Mouse (Mus musculus): ENCODE data around the gene Ift27. TPM values are rescaled to one million over a fixed set of nuclear protein-coding genes. Genes with fewer than 3 reads are reported as not detected.

Gene Ift27
- polyA plus RNA-seq, 1 experiment from 2014 or later: 111 TPM

- 82% methylated on average over 11 of the region's 11 CpGs for WGBS
- H3K27ac ChIP-seq (replicated peaks; ENCODE audit: low read depth, low read length): no peak overlapping the region
- H3K27me3 ChIP-seq (ENCODE audit: control insufficient read depth, insufficient read depth, low read length): no peaks in the 10 kb centered on the region
- DNase-seq (ENCODE audit: low spot score) (no peak), ATAC-seq (replicated peaks; ENCODE audit: insufficient number of reproducible peaks, low FRiP score, low TSS enrichment, low read depth) (no peak)
- no peak overlapping the region for H3K4me3 ChIP-seq (ENCODE audit: low read depth, low read length)
- no peak overlapping the region for H3K9ac ChIP-seq (replicated peaks; ENCODE audit: low read length)
- no peaks in the 10 kb centered on the region for H3K4me1 ChIP-seq (ENCODE audit: control insufficient read depth, insufficient read depth, low read length)
- no peak overlapping the region for H3K4me2 ChIP-seq (ENCODE audit: low read depth, low read length)
- no peaks in the 10 kb centered on the region for H3K9me3 ChIP-seq (replicated peaks; ENCODE audit: control insufficient read depth, low read length)
- no peaks in the 10 kb centered on the region for H3K36me3 ChIP-seq (replicated peaks; ENCODE audit: control insufficient read depth, insufficient read depth, low read depth, low read length)
Observed at GRCm38 (mm10) chr15:78169566-78169965, 4.3 kb downstream of the Ift27 start.

GRCm38 (mm10) chr15:78165292-78165691, 8.6 kb downstream of the Ift27 start:
- H3K36me3 ChIP-seq (replicated peaks; ENCODE audit: control insufficient read depth, insufficient read depth, low read depth, low read length): no peaks in the 10 kb centered on the region
- no peak overlapping the region for H3K27ac ChIP-seq (replicated peaks; ENCODE audit: low read depth, low read length)
- H3K4me3 ChIP-seq (ENCODE audit: low read depth, low read length): no peak overlapping the region
- no peak overlapping the region for H3K9ac ChIP-seq (replicated peaks; ENCODE audit: low read length)
- no peaks in the 10 kb centered on the region for H3K9me3 ChIP-seq (replicated peaks; ENCODE audit: control insufficient read depth, low read length)
- H3K27me3 ChIP-seq (ENCODE audit: control insufficient read depth, insufficient read depth, low read length): no peaks in the 10 kb centered on the region
- WGBS: 75% methylated on average over 4 of the region's 4 CpGs
- no peaks in the 10 kb centered on the region for H3K4me1 ChIP-seq (ENCODE audit: control insufficient read depth, insufficient read depth, low read length)
- H3K4me2 ChIP-seq (ENCODE audit: low read depth, low read length): no peak overlapping the region; the same call in 1 of the 2 replicates
- DNase-seq (ENCODE audit: low spot score): no peak
- no peak for ATAC-seq (replicated peaks; ENCODE audit: insufficient number of reproducible peaks, low FRiP score, low TSS enrichment, low read depth)

DNA sequence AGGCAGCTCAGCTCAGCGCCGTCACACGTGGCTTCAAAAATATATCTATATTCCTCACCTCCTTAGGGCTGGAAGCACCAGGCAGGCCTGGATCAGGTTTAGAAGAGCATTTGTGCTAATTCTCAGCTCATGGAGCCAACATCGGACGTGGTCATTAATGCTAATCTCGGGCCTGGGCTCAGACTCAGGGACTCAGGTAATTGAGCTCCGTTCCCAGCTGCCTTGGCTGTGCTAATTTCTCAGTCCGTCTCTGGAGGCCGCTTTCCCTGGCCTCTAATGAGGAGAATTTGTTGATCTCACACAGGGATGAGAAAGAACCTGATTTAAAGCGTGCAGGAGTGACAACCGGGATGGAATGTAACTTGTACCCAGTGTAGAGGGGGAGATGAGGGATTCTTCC, 9.4 kb downstream of the Ift27 start:
- H3K27me3 ChIP-seq (ENCODE audit: control insufficient read depth, insufficient read depth, low read length): no peaks in the 10 kb centered on the region
- no peak for ATAC-seq (replicated peaks; ENCODE audit: insufficient number of reproducible peaks, low FRiP score, low TSS enrichment, low read depth)
- H3K9me3 ChIP-seq (replicated peaks; ENCODE audit: control insufficient read depth, low read length): no peaks in the 10 kb centered on the region
- no peak overlapping the region for H3K9ac ChIP-seq (replicated peaks; ENCODE audit: low read length)
- WGBS: 87% methylated on average over 11 of the region's 11 CpGs
- no peaks in the 10 kb centered on the region for H3K36me3 ChIP-seq (replicated peaks; ENCODE audit: control insufficient read depth, insufficient read depth, low read depth, low read length)
- H3K4me2 ChIP-seq (ENCODE audit: low read depth, low read length): no peak overlapping the region
- no peak overlapping the region for H3K4me3 ChIP-seq (ENCODE audit: low read depth, low read length)
- H3K4me1 ChIP-seq (ENCODE audit: control insufficient read depth, insufficient read depth, low read length): no peaks in the 10 kb centered on the region
- H3K27ac ChIP-seq (replicated peaks; ENCODE audit: low read depth, low read length): no peak overlapping the region
- DNase-seq (ENCODE audit: low spot score): no peak

GRCm38 (mm10) chr15:78161946-78162345, 12.0 kb downstream of the Ift27 start:
- Histone ChIP-seq H3K27ac (replicated peaks; ENCODE audit: low read depth, low read length) (no peak overlapping the region), H3K9me3 (replicated peaks; ENCODE audit: control insufficient read depth, low read length) (no peaks in the 10 kb centered on the region), H3K9ac (replicated peaks; ENCODE audit: low read length) (no peak overlapping the region), H3K36me3 (replicated peaks; ENCODE audit: control insufficient read depth, insufficient read depth, low read depth, low read length) (no peaks in the 10 kb centered on the region), H3K4me2 (ENCODE audit: low read depth, low read length) (no peak overlapping the region), H3K4me1 (ENCODE audit: control insufficient read depth, insufficient read depth, low read length) (no peaks in the 10 kb centered on the region), H3K4me3 (ENCODE audit: low read depth, low read length) (no peak overlapping the region), H3K27me3 (ENCODE audit: control insufficient read depth, insufficient read depth, low read length) (no peaks in the 10 kb centered on the region)
- DNase-seq (ENCODE audit: low spot score): no peak
- no peak for ATAC-seq (replicated peaks; ENCODE audit: insufficient number of reproducible peaks, low FRiP score, low TSS enrichment, low read depth)
- 84% methylated on average over 9 of the region's 9 CpGs for WGBS

- H3K4me2 ChIP-seq (ENCODE audit: low read depth, low read length): no peak overlapping the region
- no peaks in the 10 kb centered on the region for H3K36me3 ChIP-seq (replicated peaks; ENCODE audit: control insufficient read depth, insufficient read depth, low read depth, low read length)
- no peak for DNase-seq (ENCODE audit: low spot score)
- 87% methylated on average over 5 of the region's 5 CpGs for WGBS
- no peaks in the 10 kb centered on the region for H3K27me3 ChIP-seq (ENCODE audit: control insufficient read depth, insufficient read depth, low read length)
- no peak overlapping the region for H3K9ac ChIP-seq (replicated peaks; ENCODE audit: low read length)
- H3K4me3 ChIP-seq (ENCODE audit: low read depth, low read length): no peak overlapping the region
- no peak overlapping the region for H3K27ac ChIP-seq (replicated peaks; ENCODE audit: low read depth, low read length)
- no peak for ATAC-seq (replicated peaks; ENCODE audit: insufficient number of reproducible peaks, low FRiP score, low TSS enrichment, low read depth)
- no peaks in the 10 kb centered on the region for H3K4me1 ChIP-seq (ENCODE audit: control insufficient read depth, insufficient read depth, low read length)
- H3K9me3 ChIP-seq (replicated peaks; ENCODE audit: control insufficient read depth, low read length): no peaks in the 10 kb centered on the region
Observed at GRCm38 (mm10) chr15:78158335-78158734, 15.6 kb downstream of the Ift27 start.

GRCm38 (mm10) chr15:78157824-78158223, 16.1 kb downstream of the Ift27 start:
- Histone ChIP-seq H3K4me3 (ENCODE audit: low read depth, low read length) (no peak overlapping the region), H3K4me2 (ENCODE audit: low read depth, low read length) (no peak overlapping the region), H3K27me3 (ENCODE audit: control insufficient read depth, insufficient read depth, low read length) (no peaks in the 10 kb centered on the region), H3K4me1 (ENCODE audit: control insufficient read depth, insufficient read depth, low read length) (no peaks in the 10 kb centered on the region), H3K9me3 (replicated peaks; ENCODE audit: control insufficient read depth, low read length) (no peaks in the 10 kb centered on the region), H3K27ac (replicated peaks; ENCODE audit: low read depth, low read length) (no peak overlapping the region), H3K36me3 (replicated peaks; ENCODE audit: control insufficient read depth, insufficient read depth, low read depth, low read length) (no peaks in the 10 kb centered on the region), H3K9ac (replicated peaks; ENCODE audit: low read length) (no peak overlapping the region)
- no peak for DNase-seq (ENCODE audit: low spot score)
- WGBS: 73% methylated on average over 4 of the region's 4 CpGs
- ATAC-seq (replicated peaks; ENCODE audit: insufficient number of reproducible peaks, low FRiP score, low TSS enrichment, low read depth): no peak

- H3K9ac ChIP-seq (replicated peaks; ENCODE audit: low read length): no peak overlapping the region
- no peak for DNase-seq (ENCODE audit: low spot score)
- H3K27ac ChIP-seq (replicated peaks; ENCODE audit: low read depth, low read length): no peak overlapping the region
- H3K4me2 ChIP-seq (ENCODE audit: low read depth, low read length): no peak overlapping the region
- no peaks in the 10 kb centered on the region for H3K9me3 ChIP-seq (replicated peaks; ENCODE audit: control insufficient read depth, low read length)
- H3K4me1 ChIP-seq (ENCODE audit: control insufficient read depth, insufficient read depth, low read length): no peaks in the 10 kb centered on the region
- no peak overlapping the region for H3K4me3 ChIP-seq (ENCODE audit: low read depth, low read length)
- no peaks in the 10 kb centered on the region for H3K36me3 ChIP-seq (replicated peaks; ENCODE audit: control insufficient read depth, insufficient read depth, low read depth, low read length)
- H3K27me3 ChIP-seq (ENCODE audit: control insufficient read depth, insufficient read depth, low read length): no peaks in the 10 kb centered on the region
- no peak for ATAC-seq (replicated peaks; ENCODE audit: insufficient number of reproducible peaks, low FRiP score, low TSS enrichment, low read depth)
- 79% methylated on average over 8 of the region's 8 CpGs for WGBS
Observed at GRCm38 (mm10) chr15:78157330-78157729, 16.6 kb downstream of the Ift27 start.

DNA sequence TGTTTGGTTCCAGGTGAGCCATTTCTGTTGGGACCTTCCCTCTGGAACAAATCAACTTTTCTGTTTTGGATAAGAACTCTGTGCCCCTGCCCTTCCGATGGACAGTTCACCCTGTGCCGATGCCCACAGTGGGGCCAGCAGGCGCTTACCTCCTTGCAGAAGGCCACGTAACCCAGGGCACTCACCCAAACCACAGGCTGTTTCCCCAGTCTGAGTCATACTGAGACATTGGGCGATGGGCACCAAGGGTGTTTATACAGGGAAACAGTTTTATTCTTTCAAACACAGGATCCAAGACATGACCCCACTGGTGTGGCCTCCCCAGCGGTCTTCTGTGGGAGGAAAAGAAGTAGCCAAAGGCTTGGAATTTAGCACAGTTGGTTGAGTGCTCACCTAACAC, 18.5 kb downstream of the Ift27 start:
- no peak overlapping the region for H3K9ac ChIP-seq (replicated peaks; ENCODE audit: low read length)

More for the DNA sequence above, 18.5 kb downstream of the Ift27 start:
- no peak for ATAC-seq (replicated peaks; ENCODE audit: insufficient number of reproducible peaks, low FRiP score, low TSS enrichment, low read depth)
- no peak overlapping the region for H3K27ac ChIP-seq (replicated peaks; ENCODE audit: low read depth, low read length)
- H3K4me1 ChIP-seq (ENCODE audit: control insufficient read depth, insufficient read depth, low read length): no peaks in the 10 kb centered on the region
- no peaks in the 10 kb centered on the region for H3K36me3 ChIP-seq (replicated peaks; ENCODE audit: control insufficient read depth, insufficient read depth, low read depth, low read length)
- no peak overlapping the region for H3K4me3 ChIP-seq (ENCODE audit: low read depth, low read length)
- 86% methylated on average over 6 of the region's 6 CpGs for WGBS
- no peaks in the 10 kb centered on the region for H3K9me3 ChIP-seq (replicated peaks; ENCODE audit: control insufficient read depth, low read length)
- H3K4me2 ChIP-seq (ENCODE audit: low read depth, low read length): no peak overlapping the region
- no peaks in the 10 kb centered on the region for H3K27me3 ChIP-seq (ENCODE audit: control insufficient read depth, insufficient read depth, low read length)
- DNase-seq (ENCODE audit: low spot score): no peak

All from embryonic facial prominence, embryonic 11.5 days (tissue).